Mouse (Mus musculus) limb, embryonic 15.5 days (tissue): ENCODE data around the gene Gdap2. TPM values are rescaled to one million over a fixed set of nuclear protein-coding genes. Genes with fewer than 3 reads are reported as not detected.

Experiments
- ATAC-seq: fragments of 200-750 bp; cut with Nextera tagmentation; 2 replicates; pipeline ENCODE4 v1.8.0; 2017; ENCODE audit warnings: low read depth, moderate TSS enrichment; ENCODE audit not compliant: insufficient number of reproducible peaks, low FRiP score, low TSS enrichment
- H3K27ac ChIP-seq: fragments of 300-500 bp; sonication (generic); 2 replicates; pipeline ENCODE4 v1.5.1; 2015; ENCODE audit warnings: moderate library complexity, mild to moderate bottlenecking, inconsistent platforms
- H3K27me3 ChIP-seq: fragments of 300-500 bp; sonication (generic); 2 replicates; pipeline ENCODE4 v1.6.1; 2015; ENCODE audit warnings: inconsistent platforms
- H3K36me3 ChIP-seq: fragments of 300-500 bp; sonication (generic); 2 replicates; pipeline ENCODE4 v1.6.1; 2015; ENCODE audit warnings: inconsistent platforms
- H3K4me1 ChIP-seq: fragments of 300-500 bp; sonication (generic); 2 replicates; pipeline ENCODE4 v1.6.1; 2015; ENCODE audit warnings: inconsistent platforms
- H3K4me2 ChIP-seq: fragments of 300-500 bp; sonication (generic); 2 replicates; pipeline ENCODE4 v1.6.1; 2015; ENCODE audit warnings: mild to moderate bottlenecking, inconsistent platforms
- H3K4me3 ChIP-seq: fragments of 300-500 bp; sonication (generic); 2 replicates; pipeline ENCODE4 v1.5.1; 2015; ENCODE audit warnings: mild to moderate bottlenecking, inconsistent platforms
- H3K9ac ChIP-seq: fragments of 300-500 bp; sonication (generic); 2 replicates; pipeline ENCODE4 v1.6.1; 2015; ENCODE audit warnings: inconsistent platforms
- H3K9me3 ChIP-seq: fragments of 300-500 bp; sonication (generic); 2 replicates; pipeline ENCODE4 v1.6.1; 2016; ENCODE audit warnings: inconsistent platforms
- WGBS: fragments of 180-500 bp; shearing (Covaris S2); methylation state at CpG from one replicate; pipeline ENCODE4 v1.1.7; 2015; 5-methylcytosine and 5-hydroxymethylcytosine counted together
- polyA plus RNA-seq: library from polyadenylated mRNA; unstranded; fragments of >200 nt; fragmentation: Nextera tagmentation; extraction: Ambion mirVana; gene quantifications from 2 replicates; pipeline ENCODE4 v1.2.1, GENCODE M21; 2015

Gdap2 gene
- polyA plus RNA-seq, 1 experiment from 2014 or later: 36.0 TPM

DNA sequence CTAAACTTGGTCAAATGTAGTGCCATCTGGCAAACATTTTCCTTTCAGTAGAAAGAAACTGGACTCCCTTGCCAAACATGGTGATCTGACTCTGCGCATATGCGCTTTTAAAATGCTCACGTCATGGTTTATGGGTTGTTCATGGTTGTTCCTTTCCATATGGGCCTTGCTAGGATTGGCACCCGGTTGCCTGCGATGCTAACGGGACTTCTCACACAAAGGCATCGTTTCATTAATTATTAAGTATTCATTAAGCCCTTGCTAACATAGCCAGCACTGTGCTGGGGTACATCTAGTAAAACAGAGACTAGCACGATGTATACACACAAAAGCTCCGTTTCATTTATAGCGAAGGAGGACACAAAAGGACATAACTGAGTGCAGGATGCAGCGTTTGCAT, 27.7 kb downstream of the Gdap2 start:
- peaks cover 37% of the 10 kb centered on the region for H3K36me3 ChIP-seq
- no peak overlapping the region for H3K27ac ChIP-seq
- ATAC-seq: no peak
- no peak overlapping the region for H3K4me3 ChIP-seq
- H3K4me2 ChIP-seq: no peak overlapping the region
- no peaks in the 10 kb centered on the region for H3K27me3 ChIP-seq
- H3K9me3 ChIP-seq: no peaks in the 10 kb centered on the region
- no peaks in the 10 kb centered on the region for H3K4me1 ChIP-seq
- WGBS: 63% methylated on average over 11 of the region's 11 CpGs
- no peak overlapping the region for H3K9ac ChIP-seq

DNA sequence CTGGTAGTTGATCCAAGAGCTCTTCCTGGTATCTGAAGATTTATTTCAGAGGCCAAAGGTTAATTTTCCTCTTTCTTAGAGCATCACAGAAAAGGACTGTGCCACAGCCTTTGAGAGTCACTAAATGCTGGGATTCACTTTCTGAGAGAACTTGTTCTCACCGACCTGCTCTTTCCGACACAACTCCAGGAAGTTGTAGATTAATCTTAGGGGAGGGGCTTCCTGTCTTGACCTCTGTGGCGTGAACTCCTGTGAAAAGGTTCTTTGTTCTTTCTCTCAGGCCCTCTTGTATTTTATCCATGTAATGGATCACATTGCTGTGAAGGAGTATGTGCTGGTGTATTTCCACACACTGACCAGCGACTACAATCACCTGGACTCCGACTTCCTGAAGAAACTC, 32.0 kb downstream of the Gdap2 start:
- Histone ChIP-seq H3K27ac (no peak overlapping the region), H3K4me1 (no peaks in the 10 kb centered on the region), H3K4me3 (no peak overlapping the region), H3K4me2 (no peak overlapping the region), H3K27me3 (no peaks in the 10 kb centered on the region), H3K9me3 (no peaks in the 10 kb centered on the region), H3K36me3 (peaks cover 36% of the 10 kb centered on the region), H3K9ac (no peak overlapping the region)
- WGBS: 42% methylated on average over 5 of the region's 5 CpGs
- no peak for ATAC-seq

DNA sequence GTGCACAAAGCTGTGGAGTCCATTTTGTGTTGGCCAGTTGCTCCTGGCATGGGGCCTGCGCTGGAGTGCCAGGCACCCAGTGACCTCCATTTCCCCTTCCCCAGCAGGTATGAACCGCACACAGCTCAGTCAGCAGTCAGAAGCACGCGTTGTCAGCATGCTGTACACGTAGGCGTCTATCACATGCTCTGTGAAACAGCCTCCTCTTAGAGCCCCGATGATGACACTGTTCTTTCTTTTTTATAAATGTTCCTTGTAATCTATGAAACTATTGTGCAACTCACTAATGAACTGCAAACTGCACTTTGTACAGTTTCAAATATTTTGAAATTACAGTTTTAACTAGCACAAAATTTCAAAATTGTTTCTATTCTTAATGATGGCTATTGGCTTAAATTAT, 39.4 kb downstream of the Gdap2 start:
- no peak overlapping the region for H3K9ac ChIP-seq
- H3K4me1 ChIP-seq: no peaks in the 10 kb centered on the region
- H3K27me3 ChIP-seq: no peaks in the 10 kb centered on the region
- H3K9me3 ChIP-seq: no peaks in the 10 kb centered on the region
- 91% methylated on average over 7 of the region's 7 CpGs for whole genome bisulfite sequencing
- no peak overlapping the region for H3K4me2 ChIP-seq
- no peak overlapping the region for H3K27ac ChIP-seq
- H3K36me3 ChIP-seq: peaks cover 46% of the 10 kb centered on the region
- H3K4me3 ChIP-seq: no peak overlapping the region
- no peak for ATAC-seq

- Histone ChIP-seq H3K4me1 (0 out of 2 replicates have a peak, but pooled peaks cover 2% of the 10 kb centered on the region), H3K4me2 (no peak overlapping the region), H3K27me3 (no peaks in the 10 kb centered on the region), H3K36me3 (peaks cover 21% of the 10 kb centered on the region), H3K27ac (no peak overlapping the region), H3K4me3 (no peak overlapping the region), H3K9ac (no peak overlapping the region), H3K9me3 (no peaks in the 10 kb centered on the region)
- WGBS: 19% methylated on average over 1 of the region's 1 CpGs
- peak; percentile 58; the same call in 1 of the 2 replicates for ATAC-seq
Observed at GRCm38 (mm10) chr3:100206973-100207372, 44.8 kb downstream of the Gdap2 start.

DNA sequence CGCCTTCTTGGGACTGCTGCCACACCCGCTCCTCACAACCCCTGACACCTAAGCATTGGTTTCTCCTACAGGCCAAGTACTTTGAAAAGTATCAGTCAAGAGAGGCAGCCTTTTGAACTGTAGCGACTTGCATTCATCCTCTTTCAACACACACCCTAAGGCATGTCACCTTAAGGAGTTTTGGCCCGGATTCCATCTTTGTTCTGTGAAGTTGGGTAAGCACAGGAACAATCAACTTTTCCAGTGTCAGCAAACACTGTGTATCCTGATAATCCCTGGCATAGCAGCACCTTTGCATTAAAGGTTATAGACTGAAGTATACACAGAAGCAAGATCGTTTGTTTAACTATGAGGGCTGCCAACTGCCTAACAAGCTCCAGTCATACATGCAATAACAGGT, 53.3 kb downstream of the Gdap2 start:
- Histone ChIP-seq H3K27ac (no peak overlapping the region), H3K9ac (no peak overlapping the region), H3K4me1 (no peaks in the 10 kb centered on the region), H3K36me3 (no peaks in the 10 kb centered on the region), H3K27me3 (no peaks in the 10 kb centered on the region), H3K9me3 (no peaks in the 10 kb centered on the region), H3K4me2 (no peak overlapping the region), H3K4me3 (no peak overlapping the region)
- ATAC-seq: no peak
- WGBS: 84% methylated on average over 5 of the region's 5 CpGs

GRCm38 (mm10) chr3:100225326-100225959, 63.3 kb downstream of the Gdap2 start:
- no peak overlapping the region for H3K9ac ChIP-seq
- no peaks in the 10 kb centered on the region for H3K36me3 ChIP-seq
- ATAC-seq: no peak
- no peaks in the 10 kb centered on the region for H3K27me3 ChIP-seq
- no peaks in the 10 kb centered on the region for H3K4me1 ChIP-seq
- 72% methylated on average over 12 of the region's 12 CpGs for WGBS
- H3K9me3 ChIP-seq: no peaks in the 10 kb centered on the region
- H3K4me2 ChIP-seq: no peak overlapping the region
- no peak overlapping the region for H3K4me3 ChIP-seq
- no peak overlapping the region for H3K27ac ChIP-seq

GRCm38 (mm10) chr3:100227509-100227908, 65.3 kb downstream of the Gdap2 start:
- H3K4me1 ChIP-seq: no peaks in the 10 kb centered on the region
- no peaks in the 10 kb centered on the region for H3K36me3 ChIP-seq
- no peak overlapping the region for H3K4me2 ChIP-seq
- WGBS: 40% methylated on average over 1 of the region's 1 CpGs
- H3K27ac ChIP-seq: no peak overlapping the region
- H3K9ac ChIP-seq: no peak overlapping the region
- no peak overlapping the region for H3K4me3 ChIP-seq
- no peak for ATAC-seq
- H3K27me3 ChIP-seq: no peaks in the 10 kb centered on the region
- no peaks in the 10 kb centered on the region for H3K9me3 ChIP-seq

DNA sequence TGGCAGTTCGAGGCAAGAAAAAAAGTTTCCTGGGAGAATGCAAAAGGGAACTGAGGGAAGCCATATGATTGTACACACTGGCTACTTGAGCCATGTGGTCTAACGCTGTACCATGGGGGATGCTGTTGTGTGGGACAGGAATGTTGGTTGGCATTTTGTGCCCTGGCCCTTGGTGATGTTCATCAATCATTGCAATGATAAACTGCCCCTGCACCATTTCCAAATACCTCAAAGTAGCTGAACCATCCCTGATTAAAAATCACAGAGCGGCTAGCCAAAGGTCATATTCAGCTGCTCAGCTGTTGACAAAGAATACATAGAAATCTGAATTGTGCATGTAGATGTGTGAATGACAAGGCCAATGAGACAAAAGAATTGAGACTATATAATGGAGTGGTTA, 66.8 kb downstream of the Gdap2 start:
- Histone ChIP-seq H3K9me3 (no peaks in the 10 kb centered on the region), H3K4me3 (no peak overlapping the region), H3K36me3 (no peaks in the 10 kb centered on the region), H3K4me1 (no peaks in the 10 kb centered on the region), H3K27ac (no peak overlapping the region), H3K27me3 (no peaks in the 10 kb centered on the region), H3K4me2 (no peak overlapping the region), H3K9ac (no peak overlapping the region)
- WGBS: 87% methylated on average over 3 of the region's 3 CpGs
- no peak for ATAC-seq

GRCm38 (mm10) chr3:100236725-100237436, 74.7 kb downstream of the Gdap2 start:
- Histone ChIP-seq H3K36me3 (no peaks in the 10 kb centered on the region), H3K4me3 (no peak overlapping the region), H3K4me1 (no peaks in the 10 kb centered on the region), H3K9me3 (no peaks in the 10 kb centered on the region), H3K4me2 (no peak overlapping the region), H3K27ac (no peak overlapping the region), H3K27me3 (no peaks in the 10 kb centered on the region), H3K9ac (no peak overlapping the region)
- ATAC-seq: no peak

DNA sequence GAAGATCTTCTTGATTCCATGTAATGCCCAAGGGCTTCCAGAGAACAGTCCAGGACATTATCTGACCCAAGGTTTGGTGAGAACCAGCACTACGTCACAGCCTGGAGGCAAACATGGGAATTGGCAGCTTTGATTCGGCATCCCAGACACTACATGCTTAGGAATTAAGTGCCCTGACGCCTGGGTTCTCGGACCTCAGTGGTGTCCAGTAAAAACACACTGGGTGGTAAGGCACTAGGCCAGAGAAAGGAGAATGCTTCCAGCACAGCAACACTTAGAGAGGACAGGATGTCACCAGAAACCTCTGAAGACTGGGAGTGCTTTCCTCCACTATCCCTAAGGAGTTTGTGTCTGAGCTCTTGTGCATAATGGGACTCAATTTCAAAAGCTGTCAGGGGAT, 80.0 kb downstream of the Gdap2 start:
- Histone ChIP-seq H3K4me3 (no peak overlapping the region), H3K9me3 (no peaks in the 10 kb centered on the region), H3K27me3 (no peaks in the 10 kb centered on the region; the same call in 1 of the 2 replicates), H3K9ac (no peak overlapping the region), H3K27ac (no peak overlapping the region), H3K36me3 (no peaks in the 10 kb centered on the region), H3K4me2 (no peak overlapping the region), H3K4me1 (no peaks in the 10 kb centered on the region)
- ATAC-seq: no peak
- WGBS: 74% methylated on average over 4 of the region's 4 CpGs

- Histone ChIP-seq H3K36me3 (no peaks in the 10 kb centered on the region), H3K9me3 (no peaks in the 10 kb centered on the region), H3K27me3 (no peaks in the 10 kb centered on the region; the same call in 1 of the 2 replicates), H3K4me1 (no peaks in the 10 kb centered on the region), H3K9ac (no peak overlapping the region), H3K4me2 (no peak overlapping the region), H3K4me3 (no peak overlapping the region), H3K27ac (no peak overlapping the region)
- WGBS: 55% methylated on average over 4 of the region's 4 CpGs
- ATAC-seq: no peak
Observed at GRCm38 (mm10) chr3:100246286-100246825, 84.2 kb downstream of the Gdap2 start.
